Mouse (Mus musculus) layer of hippocampus, adult 9-11 months (tissue): ENCODE results near the gene Rdh12.
A peak's percentile ranks its signal among the peaks of the same experiment; 100 is the strongest.
"Not testable (repeated sequence)": the region's sequence is repeated elsewhere in the genome, so short reads cannot be mapped to it uniquely, and the experiment has no call there.

Source experiments
- DNase-seq: peaks from one replicate; pipeline ENCODE4 v3.0.0; 2022

The Rdh12 gene

GRCm38 (mm10) chr12:79208703-79209464 lies at the start of gene Rdh12:
Rdh12 (plus strand) TSS chr12:79208914.
- peak; percentile 23 for DNase-seq

- no peak for DNase-seq
Measured at GRCm38 (mm10) chr12:79162876-79163275, 45.8 kb upstream of the Rdh12 start.

- no peak for DNase-seq
Measured at GRCm38 (mm10) chr12:79169173-79169572, 39.5 kb upstream of the Rdh12 start.

- DNase-seq: peak; percentile 47
Measured at GRCm38 (mm10) chr12:79170421-79170820, 38.3 kb upstream of the Rdh12 start.

GRCm38 (mm10) chr12:79171269-79171995 lies 37.3 kb upstream of the Rdh12 start:
- no peak for DNase-seq

GRCm38 (mm10) chr12:79172019-79172941 lies 36.4 kb upstream of the Rdh12 start, which contains the start of gene Vti1b:
Vti1b (minus strand) TSS chr12:79172667.
- DNase-seq: peak; percentile 93

GRCm38 (mm10) chr12:79173721-79174120 lies 35.0 kb upstream of the Rdh12 start:
- no peak for DNase-seq

GRCm38 (mm10) chr12:79175998-79176397 lies 32.7 kb upstream of the Rdh12 start:
- DNase-seq: no peak

- not testable (repeated sequence) for DNase-seq
Measured at GRCm38 (mm10) chr12:79185160-79185559, 23.6 kb upstream of the Rdh12 start.

- peak; percentile 77 for DNase-seq
Measured at GRCm38 (mm10) chr12:79190931-79191673, 17.6 kb upstream of the Rdh12 start.

GRCm38 (mm10) chr12:79191701-79192100 lies 17.0 kb upstream of the Rdh12 start:
- DNase-seq: peak; percentile 75

GRCm38 (mm10) chr12:79192193-79192592 lies 16.5 kb upstream of the Rdh12 start, which contains the start of gene Rdh11:
Rdh11 (minus strand) TSS chr12:79192293.
- no peak for DNase-seq

- DNase-seq: peak; percentile 70
Measured at GRCm38 (mm10) chr12:79193441-79193840, 15.3 kb upstream of the Rdh12 start.

- DNase-seq: peak; percentile 71
Measured at GRCm38 (mm10) chr12:79197105-79197504, 11.6 kb upstream of the Rdh12 start.

- DNase-seq: no peak
Measured at GRCm38 (mm10) chr12:79201882-79202281, 6.8 kb upstream of the Rdh12 start.

GRCm38 (mm10) chr12:79211447-79211846 lies 2.7 kb downstream of the Rdh12 start:
- DNase-seq: no peak

GRCm38 (mm10) chr12:79217511-79217910 lies 8.8 kb downstream of the Rdh12 start:
- no peak for DNase-seq

- peak; percentile 42 for DNase-seq
Measured at GRCm38 (mm10) chr12:79235485-79236080, 26.9 kb downstream of the Rdh12 start.

- no peak for DNase-seq
Measured at GRCm38 (mm10) chr12:79241985-79242384, 33.3 kb downstream of the Rdh12 start.

- DNase-seq: no peak
Measured at GRCm38 (mm10) chr12:79242921-79243320, 34.2 kb downstream of the Rdh12 start.

- no peak for DNase-seq
Measured at GRCm38 (mm10) chr12:79248110-79248509, 39.4 kb downstream of the Rdh12 start.
